Comparison of ENCODE assay signal across 10 mouse cellular contexts in genomic region chr4:107387038-107387437, GRCm38 (mm10). TPM values are rescaled to one million over a fixed set of nuclear protein-coding genes. Genes with fewer than 3 reads are reported as not detected.
DNase-seq lines count a peak whose midpoint lies in the region; ATAC-seq lines count a peak whose summit lies in the region.
"Had no signal": no experiment of that assay in that cellular context is flagged by ENCODE, and none has a peak within 500 bp of the region (broad histone marks: within the 10 kb centered on the region; RNA-seq: fewer than 3 reads in every experiment).

No protein-coding gene starts in this region.

- no peaks in the 10 kb centered on the region for H3K27me3 ChIP-seq in neural tube, embryonic 15.5 days (replicated peaks)
- H3K27me3 ChIP-seq: stomach, embryonic 15.5 days had no signal

- H3K4me3 ChIP-seq in neural tube, embryonic 15.5 days (replicated peaks) = no peak overlapping the region
- H3K4me3 ChIP-seq: stomach, embryonic 15.5 days had no signal

- ATAC-seq in neural tube, embryonic 15.5 days (ENCODE audit: low FRiP score) = no peak
- no peak for ATAC-seq in megakaryocyte progenitor cell, adult 5-6 weeks (replicated peaks; ENCODE audit: poor library complexity)

- no peak overlapping the region for H3K27ac ChIP-seq in neural tube, embryonic 15.5 days (replicated peaks)
- H3K27ac ChIP-seq: stomach, embryonic 15.5 days had no signal

- H3K9ac ChIP-seq in neural tube, embryonic 15.5 days (replicated peaks) = no peak overlapping the region
- H3K9ac ChIP-seq: stomach, embryonic 15.5 days had no signal

- H3K4me1 ChIP-seq in neural tube, embryonic 15.5 days = no peaks in the 10 kb centered on the region
- H3K4me1 ChIP-seq: stomach, embryonic 15.5 days had no signal

- no peak overlapping the region for H3K4me2 ChIP-seq in neural tube, embryonic 15.5 days
- H3K4me2 ChIP-seq: stomach, embryonic 15.5 days had no signal

- H3K36me3 ChIP-seq in neural tube, embryonic 15.5 days = peaks cover 53% of the 10 kb centered on the region

- no peaks in the 10 kb centered on the region for H3K9me3 ChIP-seq in neural tube, embryonic 15.5 days (replicated peaks)
- H3K9me3 ChIP-seq: stomach, embryonic 15.5 days had no signal

- 88% methylated on average over 4 of the region's 4 CpGs for WGBS in neural tube, embryonic 15.5 days

- DNase-seq in adrenal gland, postnatal 10 days = peak; percentile 59
- DNase-seq in adrenal gland, postnatal 4 days (ENCODE audit: low spot score in 2 of 2) = no peak
- DNase-seq in kidney, adult 11 months = peak; percentile 45
- no peak for DNase-seq in kidney, postnatal 4 days
- peak; percentile 58 to 59 for DNase-seq in right cerebral cortex, postnatal 10 days (ENCODE audit: low spot score in 2 of 2)
- no peak for DNase-seq in right cerebral cortex, postnatal 14 days
- DNase-seq: liver had no signal

RNA-seq across cellular contexts. Expression of gene Ndc1, which starts 19.5 kb away (rescaled TPM):
- 10 to 100 TPM; 15.2 to 16.9 TPM for total RNA-seq in adrenal gland, postnatal 10 days (2021)
- 10 to 100 TPM; 17.8 to 20.6 TPM for total RNA-seq in adrenal gland, postnatal 4 days (2021)
- 17.1 and 20.5 TPM in 2 replicates for polyA plus RNA-seq in neural tube, embryonic 15.5 days (2015; fragmentation: Nextera tagmentation; extraction: Ambion mirVana)
- total RNA-seq in megakaryocyte progenitor cell, adult 5-6 weeks (2015) = 106 and 126 TPM in 2 replicates
- total RNA-seq in megakaryocyte progenitor cell, adult 5-6 weeks (2017) = 106 and 129 TPM in 2 replicates

RNA-seq across cellular contexts. Expression of gene Glis1, which starts 47.4 kb away (rescaled TPM):
- total RNA-seq in adrenal gland, postnatal 10 days (2021) = under 1 TPM; 0.27 to 0.73 TPM
- 1 to 10 TPM; 1.7 to 3.5 TPM for total RNA-seq in adrenal gland, postnatal 4 days (2021)
- polyA plus RNA-seq in neural tube, embryonic 15.5 days (2015; fragmentation: Nextera tagmentation; extraction: Ambion mirVana) = 3.8 and 5.5 TPM in 2 replicates
- 0.05 TPM in 2 replicates for total RNA-seq in megakaryocyte progenitor cell, adult 5-6 weeks (2015)
- not detected in 2 replicates for total RNA-seq in megakaryocyte progenitor cell, adult 5-6 weeks (2017)

Comparison
In these comparisons a context has a peak if more than half of its experiments do, and no peak if none do; other contexts are left out.
1. DNase-seq: peak in adrenal gland, postnatal 10 days (single experiment), kidney, adult 11 months (single experiment) and right cerebral cortex, postnatal 10 days (2 of 2); none in adrenal gland, postnatal 4 days (0 of 2), kidney, postnatal 4 days (0 of 2) and right cerebral cortex, postnatal 14 days (single experiment).
2. RNA of gene Ndc1, which starts 19.5 kb away (total RNA-seq): 106 to 129 TPM in megakaryocyte progenitor cell, adult 5-6 weeks; 17.8 to 20.6 TPM in adrenal gland, postnatal 4 days and 15.2 to 16.9 TPM in adrenal gland, postnatal 10 days; every median in the first group is over 4 times any median in the second.